Mouse (Mus musculus): Measurements from ENCODE around the gene Lexm. TPM values are rescaled to one million over a fixed set of nuclear protein-coding genes. Genes with fewer than 3 reads are reported as not detected.

Gene Lexm
- polyA plus RNA-seq, 1 experiment from 2014 or later, result 0.13 TPM

DNA sequence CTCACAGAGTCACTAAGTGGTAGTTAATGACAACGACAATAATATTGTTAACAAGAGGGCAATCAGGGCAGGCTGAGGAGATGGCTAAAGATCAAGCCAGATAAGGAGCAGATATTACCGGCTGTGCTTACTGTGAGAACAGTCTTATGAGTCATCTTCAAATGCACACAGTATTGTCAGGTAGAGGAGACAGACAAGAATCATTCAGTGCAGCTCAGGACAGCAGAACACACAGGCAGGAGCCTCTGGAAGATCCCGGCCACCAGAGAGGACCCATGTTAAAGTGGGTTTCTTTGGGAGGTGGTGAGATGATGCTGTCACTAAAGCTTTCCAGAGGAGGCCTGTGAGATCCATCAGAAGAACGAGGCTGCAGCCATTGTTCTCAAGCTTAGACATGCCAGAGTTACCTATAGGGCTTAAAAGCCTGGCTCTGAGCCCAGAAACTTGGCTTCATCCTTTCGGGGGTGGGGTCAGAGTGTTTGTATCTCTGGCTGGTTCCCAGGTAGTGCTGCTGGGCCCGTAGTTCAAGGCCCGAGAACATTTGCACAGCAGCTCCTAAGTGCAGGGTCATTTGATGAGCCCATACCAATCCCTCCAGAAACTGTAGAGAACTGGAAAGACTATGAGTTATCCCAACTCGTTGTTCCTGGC, 66.4 kb downstream of the Lexm start:
- Histone ChIP-seq H3K27me3 (no peaks in the 10 kb centered on the region), H3K4me1 (replicated peaks) (no peaks in the 10 kb centered on the region), H3K4me2 (no peak overlapping the region), H3K9ac (no peak overlapping the region), H3K27ac (replicated peaks) (no peak overlapping the region), H3K9me3 (0 out of 2 replicates have a peak, but pooled peaks cover 3% of the 10 kb centered on the region), H3K4me3 (no peak overlapping the region), H3K36me3 (no peaks in the 10 kb centered on the region)
- no peak for ATAC-seq (ENCODE audit: low read depth)
- 76% methylated on average over 8 of the region's 8 CpGs for WGBS

DNA sequence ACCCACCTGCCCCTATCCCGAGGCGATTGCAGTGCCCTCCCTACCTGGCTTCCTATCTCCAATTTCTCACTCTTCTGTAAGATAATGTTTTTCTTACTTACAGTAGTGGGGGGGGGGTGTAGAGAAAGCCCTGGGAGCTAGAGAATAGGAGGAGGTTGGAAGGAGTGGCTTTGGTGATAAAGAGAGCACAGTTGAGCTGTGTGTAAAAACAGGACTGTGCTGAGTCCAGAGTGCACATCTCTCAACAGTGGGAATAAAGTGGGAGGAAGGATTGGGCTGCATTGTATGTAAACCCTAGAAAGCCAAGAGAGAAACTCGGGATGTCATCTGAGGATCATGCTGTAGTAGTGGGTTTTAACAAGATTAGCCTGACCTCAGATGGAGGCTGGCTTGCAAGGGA, 68.9 kb downstream of the Lexm start:
- H3K9ac ChIP-seq, result no peak overlapping the region
- H3K9me3 ChIP-seq, result 0 out of 2 replicates have a peak, but pooled peaks cover 3% of the 10 kb centered on the region
- H3K4me2 ChIP-seq, result no peak overlapping the region
- no peaks in the 10 kb centered on the region for H3K4me1 ChIP-seq (replicated peaks)
- no peak for ATAC-seq (ENCODE audit: low read depth)
- no peaks in the 10 kb centered on the region for H3K36me3 ChIP-seq
- no peak overlapping the region for H3K27ac ChIP-seq (replicated peaks)
- 89% methylated on average over 3 of the region's 3 CpGs for WGBS
- no peaks in the 10 kb centered on the region for H3K27me3 ChIP-seq
- no peak overlapping the region for H3K4me3 ChIP-seq

DNA sequence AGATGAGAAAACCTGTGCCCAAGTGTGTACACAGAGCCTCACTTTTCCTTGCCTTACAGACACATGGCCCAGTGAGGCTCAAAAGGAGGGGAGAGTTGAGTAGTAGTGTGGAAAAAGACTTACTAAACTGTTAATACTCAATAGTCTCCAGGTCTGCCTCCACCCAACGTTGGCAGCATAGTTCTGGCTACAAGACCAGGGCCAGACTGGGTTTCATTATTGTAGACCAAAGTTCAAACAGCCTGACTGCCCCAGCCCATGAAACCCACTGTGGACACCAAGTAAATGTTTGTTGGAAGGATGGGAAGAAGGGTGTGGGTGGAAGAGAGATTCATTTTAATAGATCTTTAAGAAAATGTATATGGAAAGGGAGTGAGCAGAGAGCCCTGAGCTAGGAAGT, 70.1 kb downstream of the Lexm start:
- Histone ChIP-seq H3K4me2 (no peak overlapping the region), H3K9ac (no peak overlapping the region), H3K9me3 (no peaks in the 10 kb centered on the region), H3K27me3 (no peaks in the 10 kb centered on the region), H3K4me1 (replicated peaks) (no peaks in the 10 kb centered on the region), H3K27ac (replicated peaks) (no peak overlapping the region), H3K4me3 (no peak overlapping the region), H3K36me3 (no peaks in the 10 kb centered on the region)
- WGBS, result 76% methylated on average over 1 of the region's 1 CpGs
- ATAC-seq (ENCODE audit: low read depth), result no peak

DNA sequence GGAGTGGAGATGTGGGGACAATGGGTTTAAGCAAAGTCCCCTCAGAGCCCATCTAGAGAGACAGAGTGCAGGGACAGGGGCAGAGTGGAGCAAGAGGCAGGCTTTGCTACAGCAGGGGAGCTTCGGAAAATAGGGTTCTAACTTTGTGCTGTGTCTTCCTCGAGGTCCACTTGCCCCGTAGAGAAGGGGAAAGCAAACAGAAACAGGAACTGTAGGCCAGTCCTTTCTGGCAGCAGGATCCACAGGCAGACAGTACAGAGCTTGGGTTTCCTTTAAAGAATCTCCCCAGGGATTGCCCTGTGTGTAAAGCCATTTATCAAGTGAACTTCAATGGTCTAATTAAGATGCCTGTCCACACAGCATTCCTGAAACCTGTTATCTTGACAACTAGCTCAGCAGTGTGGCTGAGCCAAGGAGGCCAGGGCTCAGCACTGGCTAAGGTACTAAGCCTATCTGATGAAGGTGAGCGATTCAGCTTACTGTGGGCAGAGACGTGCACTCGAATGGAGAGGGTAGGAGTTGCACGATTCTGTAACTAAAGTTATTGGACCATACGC, 71.1 kb downstream of the Lexm start:
- no peak overlapping the region for H3K4me2 ChIP-seq
- no peak for ATAC-seq (ENCODE audit: low read depth)
- H3K9ac ChIP-seq, result no peak overlapping the region
- H3K4me1 ChIP-seq (replicated peaks), result no peaks in the 10 kb centered on the region
- 56% methylated on average over 8 of the region's 8 CpGs for WGBS
- H3K9me3 ChIP-seq, result no peaks in the 10 kb centered on the region
- no peaks in the 10 kb centered on the region for H3K27me3 ChIP-seq
- no peaks in the 10 kb centered on the region for H3K36me3 ChIP-seq
- no peak overlapping the region for H3K27ac ChIP-seq (replicated peaks)
- no peak overlapping the region for H3K4me3 ChIP-seq

DNA sequence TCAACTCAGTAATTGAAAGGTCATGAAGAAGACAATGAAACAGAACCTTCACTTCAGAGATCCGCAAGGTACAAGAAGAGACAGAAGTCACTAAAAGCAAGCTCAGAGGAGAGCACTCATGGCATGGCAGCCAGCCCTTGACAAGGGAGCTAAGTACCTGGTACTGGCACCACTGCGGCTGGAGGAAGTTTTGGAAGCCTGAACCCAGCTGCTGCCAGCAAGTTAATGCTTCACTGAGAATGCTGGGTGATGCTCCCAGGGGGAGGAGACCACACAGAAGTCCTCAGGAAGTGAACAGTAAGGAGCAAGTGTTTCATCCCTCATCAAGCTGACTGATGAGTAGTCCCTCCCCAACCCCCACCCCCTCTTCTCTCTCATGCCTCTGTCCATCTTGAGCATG, 74.8 kb downstream of the Lexm start:
- no peak overlapping the region for H3K27ac ChIP-seq (replicated peaks)
- no peak for ATAC-seq (ENCODE audit: low read depth)

DNA sequence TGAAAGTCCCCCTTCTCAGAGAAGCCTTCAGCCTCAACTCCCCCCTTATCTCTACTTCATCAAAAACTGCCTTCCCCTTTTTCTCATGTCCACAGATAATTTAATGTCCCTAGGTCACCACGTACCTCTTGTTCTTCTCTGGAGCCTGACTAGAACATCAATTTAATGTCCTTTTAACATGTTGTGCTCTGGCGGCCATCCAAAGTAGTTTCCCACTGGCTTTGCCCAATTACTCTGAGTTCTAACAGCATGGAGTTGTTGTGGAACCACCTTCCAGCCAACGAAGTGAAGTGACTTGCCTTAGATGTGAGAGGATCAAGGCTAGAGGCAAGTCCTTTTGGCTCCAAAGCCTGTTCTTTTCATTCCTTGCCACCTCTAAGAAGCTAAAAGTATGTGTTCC, 75.5 kb downstream of the Lexm start:
- H3K9me3 ChIP-seq, result no peaks in the 10 kb centered on the region
- no peaks in the 10 kb centered on the region for H3K36me3 ChIP-seq
- H3K4me2 ChIP-seq, result no peak overlapping the region
- no peak for ATAC-seq (ENCODE audit: low read depth)
- no peaks in the 10 kb centered on the region for H3K4me1 ChIP-seq (replicated peaks)
- H3K9ac ChIP-seq, result no peak overlapping the region
- 50% methylated on average over 3 of the region's 3 CpGs for WGBS
- H3K27ac ChIP-seq (replicated peaks), result no peak overlapping the region
- H3K4me3 ChIP-seq, result no peak overlapping the region
- H3K27me3 ChIP-seq, result no peaks in the 10 kb centered on the region

More for the DNA sequence above, 74.8 kb downstream of the Lexm start:
- no peak overlapping the region for H3K9ac ChIP-seq
- 89% methylated on average over 2 of the region's 2 CpGs for WGBS
- H3K36me3 ChIP-seq, result no peaks in the 10 kb centered on the region
- no peak overlapping the region for H3K4me2 ChIP-seq
- no peaks in the 10 kb centered on the region for H3K27me3 ChIP-seq
- H3K9me3 ChIP-seq, result no peaks in the 10 kb centered on the region
- no peak overlapping the region for H3K4me3 ChIP-seq
- H3K4me1 ChIP-seq (replicated peaks), result no peaks in the 10 kb centered on the region

Other genes with a start within 250 kb of the Lexm start
- gene Pcsk9, start 152.9 kb downstream of the Lexm start, polyA plus RNA-seq (2015; fragmentation: Nextera tagmentation; extraction: Ambion mirVana), result 0.34 and 0.36 TPM in 2 replicates
- gene Bsnd, start 125.0 kb downstream of the Lexm start, polyA plus RNA-seq (2015; fragmentation: Nextera tagmentation; extraction: Ambion mirVana), result not detected in 2 replicates
- 5.1 and 5.8 TPM in 2 replicates for gene Dhcr24, start 56.2 kb downstream of the Lexm start, polyA plus RNA-seq (2015; fragmentation: Nextera tagmentation; extraction: Ambion mirVana)
- gene Ttc22, start 5.2 kb upstream of the Lexm start, polyA plus RNA-seq (2015; fragmentation: Nextera tagmentation; extraction: Ambion mirVana), result 2.0 and 2.4 TPM in 2 replicates
- 8.7 and 9.7 TPM in 2 replicates for gene Pars2, start 33.8 kb upstream of the Lexm start, polyA plus RNA-seq (2015; fragmentation: Nextera tagmentation; extraction: Ambion mirVana)
- 109 and 119 TPM in 2 replicates for gene Ttc4, start 61.7 kb upstream of the Lexm start, polyA plus RNA-seq (2015; fragmentation: Nextera tagmentation; extraction: Ambion mirVana)
- 0.54 and 0.61 TPM in 2 replicates for gene Mroh7, start 113.7 kb upstream of the Lexm start, polyA plus RNA-seq (2015; fragmentation: Nextera tagmentation; extraction: Ambion mirVana)
- not detected in 2 replicates for gene Fam151a, start 116.6 kb upstream of the Lexm start, polyA plus RNA-seq (2015; fragmentation: Nextera tagmentation; extraction: Ambion mirVana)
- 1.5 and 1.7 TPM in 2 replicates for gene Acot11, start 187.8 kb upstream of the Lexm start, polyA plus RNA-seq (2015; fragmentation: Nextera tagmentation; extraction: Ambion mirVana)

Measured in neural tube, embryonic 13.5 days (tissue).